Mouse (Mus musculus) v-Abl transformed pro-B cells (cell line): ENCODE measurements around the gene Epb41l2.

Experiments used
- in situ Hi-C, 2 experiments: fragments of 400-800 bp; cut with MboI; formaldehyde crosslinking; loops; one replicate each; pipeline ENCODE4 v1.15.1; 2025; ENCODE audit not compliant: unreplicated experiment in 2 of 2

Gene Epb41l2

GRCm38 (mm10) chr10:25533513-25534246, 174.1 kb downstream of the Epb41l2 start:
- in situ Hi-C loops: no loop called here

DNA sequence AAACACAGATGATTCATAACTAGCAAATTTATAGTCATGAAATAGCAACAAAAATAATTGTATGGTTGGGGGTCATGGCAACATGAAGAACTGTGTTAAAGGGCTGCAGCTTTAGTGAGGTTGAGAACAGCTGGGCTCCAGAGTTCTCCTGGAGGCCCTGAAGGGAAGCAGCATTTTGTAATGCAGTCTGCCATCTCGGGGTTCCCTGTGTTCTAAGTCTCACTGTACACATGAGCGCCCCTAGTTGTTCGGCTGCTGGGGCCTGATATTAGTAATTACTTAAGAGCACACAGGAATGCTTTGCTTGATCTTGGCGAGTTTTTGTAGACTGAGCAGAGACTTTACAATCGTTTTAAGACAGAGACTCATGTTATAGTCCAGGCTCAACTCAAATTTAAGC, 174.9 kb downstream of the Epb41l2 start:
- in situ Hi-C loops: no loop called here

DNA sequence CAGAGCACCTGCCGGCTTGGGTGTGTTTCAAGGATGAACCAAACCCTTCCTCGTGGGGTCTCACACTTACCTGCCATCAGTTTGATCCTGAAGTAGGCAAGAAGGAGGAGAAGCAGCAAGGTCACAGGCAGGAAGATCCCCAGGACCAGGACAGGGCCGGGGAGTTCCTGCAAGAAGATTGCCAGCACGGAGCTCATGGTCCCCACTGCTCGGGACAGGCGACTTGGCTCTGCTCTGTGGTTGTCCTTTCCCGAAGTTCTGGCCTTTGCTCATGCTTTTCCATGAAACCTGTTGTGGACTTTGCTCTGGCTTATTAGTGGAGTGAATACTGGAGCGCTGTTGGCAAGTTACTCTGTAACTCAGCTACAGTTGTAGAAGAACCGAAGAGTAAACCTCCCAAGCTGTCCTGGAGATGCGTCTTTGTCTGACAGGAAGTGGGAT, 176.3 kb downstream of the Epb41l2 start, which contains the start of gene Smlr1:
Smlr1 (minus strand) TSS at position 377 of the 441 bp plus-strand sequence.
- in situ Hi-C loops: no loop called here

- in situ Hi-C loops: no loop called here
These were observed 177.0 kb downstream of the Epb41l2 start for GRCm38 (mm10) chr10:25536621-25537020.

GRCm38 (mm10) chr10:25538738-25539137, 179.1 kb downstream of the Epb41l2 start:
- in situ Hi-C loops: no loop called here

DNA sequence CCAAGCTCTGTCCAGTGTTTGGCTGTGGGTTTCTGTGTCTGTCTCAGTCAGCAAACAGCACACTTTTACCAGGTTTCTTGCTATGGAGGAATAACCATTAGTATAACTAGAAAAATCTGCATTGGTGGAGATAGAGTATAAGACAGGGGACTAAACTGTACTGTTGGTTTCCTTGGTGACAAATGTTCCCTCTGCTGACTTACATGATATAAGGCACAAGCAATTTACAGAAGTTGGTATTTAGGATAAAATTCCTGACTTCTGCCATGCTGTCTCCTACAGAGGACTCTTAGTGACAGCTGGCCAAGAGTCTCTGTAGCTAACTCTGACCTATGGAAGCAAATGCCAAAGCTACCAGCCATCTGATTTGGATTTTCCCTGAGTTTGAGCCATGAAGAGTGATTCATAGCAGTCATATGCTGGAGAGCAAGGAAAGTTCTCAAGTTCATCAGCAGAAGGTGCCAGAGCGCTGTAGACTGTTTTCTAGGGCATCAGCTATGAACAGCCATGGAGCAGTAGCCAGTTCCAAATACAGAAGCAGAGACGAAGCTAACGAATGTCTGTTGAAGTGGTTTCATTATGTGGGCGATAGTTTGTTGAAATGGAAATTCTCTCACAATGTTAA, 179.7 kb downstream of the Epb41l2 start:
- in situ Hi-C loops: no loop called here

- in situ Hi-C loops: no loop called here
These were observed 180.2 kb downstream of the Epb41l2 start for GRCm38 (mm10) chr10:25539771-25540168.

GRCm38 (mm10) chr10:25541097-25541496, 181.5 kb downstream of the Epb41l2 start:
- in situ Hi-C loops: no loop called here

GRCm38 (mm10) chr10:25552936-25553335, 193.3 kb downstream of the Epb41l2 start:
- in situ Hi-C loops: no loop called here

GRCm38 (mm10) chr10:25571319-25572240, 212.0 kb downstream of the Epb41l2 start:
- in situ Hi-C loops: no loop called here
